Comparison of ENCODE assay signal across 10 mouse cellular contexts in genomic region chr15:77068439-77068861, GRCm38 (mm10). TPM values are rescaled to one million over a fixed set of nuclear protein-coding genes. Genes with fewer than 3 reads are reported as not detected.
A peak's percentile ranks its signal among the peaks of the same experiment; 100 is the strongest.
DNase-seq lines count a peak whose midpoint lies in the region; ATAC-seq and TF ChIP-seq lines count a peak whose summit lies in the region.
"Had no signal": no experiment of that assay in that cellular context is flagged by ENCODE, and none has a peak within 500 bp of the region (broad histone marks: within the 10 kb centered on the region; RNA-seq: fewer than 3 reads in every experiment).

No protein-coding gene starts in this region.

- DNase-seq in adrenal gland, adult 2 months = peak; percentile 48
- no peak for DNase-seq in adrenal gland, adult 8-10 months
- peak; percentile 39 to 55 for DNase-seq in kidney, postnatal 4 days
- no peak for DNase-seq in kidney, adult 11 months
- DNase-seq in embryo, embryonic 10.5 days (ENCODE audit: low spot score) = no peak

- peak; percentile 46 for TF ChIP-seq CTCF in ES-Bruce4 (IDR thresholded peaks at IDR 0.05; ENCODE audit: low read depth, low read length)

- no peak overlapping the region for H3K9ac ChIP-seq in ES-Bruce4 (ENCODE audit: low read depth, poor library complexity, severe bottlenecking)
- H3K9ac ChIP-seq in heart, embryonic 16.5 days (ENCODE audit: low read length) = 0 out of 2 replicates have a peak overlapping the region, but pooled peaks have one; percentile 1
- H3K9ac ChIP-seq: neural tube, embryonic 12.5 days had no signal

- H3K9me3 ChIP-seq in ES-Bruce4 (replicated peaks; ENCODE audit: control insufficient read depth, insufficient read depth, low read length, poor library complexity, severe bottlenecking) = no peaks in the 10 kb centered on the region
- H3K9me3 ChIP-seq in heart, embryonic 16.5 days (replicated peaks; ENCODE audit: control insufficient read depth, low read length) = no peaks in the 10 kb centered on the region
- H3K9me3 ChIP-seq: neural tube, embryonic 12.5 days had no signal

- no peak overlapping the region for H3K27ac ChIP-seq in ES-Bruce4 (ENCODE audit: insufficient read depth, low read length)
- H3K27ac ChIP-seq in heart, embryonic 16.5 days (ENCODE audit: low read length) = peak overlapping the region; percentile 77
- H3K27ac ChIP-seq: neural tube, embryonic 12.5 days had no signal

- H3K4me1 ChIP-seq in ES-Bruce4 (ENCODE audit: control insufficient read depth, insufficient read depth, low read length) = no peaks in the 10 kb centered on the region
- H3K4me1 ChIP-seq in heart, embryonic 16.5 days (ENCODE audit: control insufficient read depth, insufficient read depth, low read length) = peaks cover 17% of the 10 kb centered on the region
- H3K4me1 ChIP-seq: neural tube, embryonic 12.5 days had no signal

- no peak overlapping the region for H3K4me3 ChIP-seq in ES-Bruce4 (ENCODE audit: low read depth, low read length)
- H3K4me3 ChIP-seq in heart, embryonic 16.5 days (ENCODE audit: low read length) = no peak overlapping the region
- H3K4me3 ChIP-seq: neural tube, embryonic 12.5 days had no signal

- 33% methylated on average over 3 of the region's 3 CpGs for WGBS in heart, embryonic 16.5 days

- no peaks in the 10 kb centered on the region for H3K27me3 ChIP-seq in ES-Bruce4 (ENCODE audit: control insufficient read depth, insufficient read depth, low read length, poor library complexity, severe bottlenecking)
- H3K27me3 ChIP-seq in heart, embryonic 16.5 days (ENCODE audit: control insufficient read depth, insufficient read depth, low read length) = no peaks in the 10 kb centered on the region
- H3K27me3 ChIP-seq: neural tube, embryonic 12.5 days had no signal

- no peak for TF ChIP-seq EP300 in ES-Bruce4 (IDR thresholded peaks at IDR 0.05; ENCODE audit: insufficient read depth, low read depth, low read length)

- peak; percentile 71 for ATAC-seq in heart, embryonic 16.5 days (replicated peaks; ENCODE audit: extremely low read depth, insufficient read depth, low FRiP score)
- no peak for ATAC-seq in megakaryocyte-erythroid progenitor cell, adult 5-6 weeks (replicated peaks; ENCODE audit: low FRiP score, low TSS enrichment, poor library complexity, severe bottlenecking)

- TF ChIP-seq POLR2A in ES-Bruce4 (IDR thresholded peaks at IDR 0.05; ENCODE audit: insufficient read depth, low read length) = no peak

- no peaks in the 10 kb centered on the region for H3K36me3 ChIP-seq in ES-Bruce4 (ENCODE audit: control insufficient read depth, insufficient read depth, low read length, poor library complexity, severe bottlenecking)
- H3K36me3 ChIP-seq in heart, embryonic 16.5 days (ENCODE audit: control insufficient read depth, insufficient read depth) = no peaks in the 10 kb centered on the region
- H3K36me3 ChIP-seq: neural tube, embryonic 12.5 days had no signal

- H3K4me2 ChIP-seq in heart, embryonic 16.5 days (ENCODE audit: low read depth, low read length) = no peak overlapping the region
- H3K4me2 ChIP-seq: neural tube, embryonic 12.5 days had no signal

RNA-seq across cellular contexts. Expression of gene Mb, which starts 18.0 kb away (rescaled TPM):
- 1 to 10 TPM in 1 of 2 experiments, not detected in 1; 1.8 TPM for total RNA-seq in adrenal gland, adult 2 months (2021)
- polyA plus RNA-seq in adrenal gland, adult 2 months (2012; rRNA removed) = 0.46 TPM in 1 of 2 replicates, not detected in the other
- 1 to 10 TPM in 1 of 4 experiments, under 1 TPM in 1, not detected in 2; 0.96 to 4.0 TPM for total RNA-seq in adrenal gland, adult 8-10 months (2022)
- 1.9 and 2.1 TPM in 2 replicates for polyA plus RNA-seq in ES-Bruce4 (2011; ENCODE audit: insufficient read depth, insufficient read length, low read depth, missing spikeins)
- 977 and 1,096 TPM in 2 replicates for polyA plus RNA-seq in heart, embryonic 16.5 days (2015; fragmentation: Nextera tagmentation; extraction: Ambion mirVana)
- total RNA-seq in megakaryocyte-erythroid progenitor cell, adult 5-6 weeks (2014; fragmentation: Nextera tagmentation) = not detected in 2 replicates
- total RNA-seq in megakaryocyte-erythroid progenitor cell, adult 5-6 weeks (2017) = not detected in 2 replicates
- polyA plus RNA-seq: forebrain, embryonic 11.5 days had no signal

RNA-seq across cellular contexts. Expression of gene Apol6, which starts 23.9 kb away (rescaled TPM):
- 10 to 100 TPM; 11.8 to 28.0 TPM for total RNA-seq in adrenal gland, adult 2 months (2021)
- 17.5 and 21.1 TPM in 2 replicates for polyA plus RNA-seq in adrenal gland, adult 2 months (2012; rRNA removed)
- 10 to 100 TPM; 11.8 to 73.3 (median 21.2) TPM for total RNA-seq in adrenal gland, adult 8-10 months (2022)
- not detected in 2 replicates for polyA plus RNA-seq in ES-Bruce4 (2011; ENCODE audit: insufficient read depth, insufficient read length, low read depth, missing spikeins)
- 0.11 and 0.30 TPM in 2 replicates for polyA plus RNA-seq in heart, embryonic 16.5 days (2015; fragmentation: Nextera tagmentation; extraction: Ambion mirVana)
- total RNA-seq in megakaryocyte-erythroid progenitor cell, adult 5-6 weeks (2014; fragmentation: Nextera tagmentation) = not detected in 2 replicates
- not detected in 2 replicates for total RNA-seq in megakaryocyte-erythroid progenitor cell, adult 5-6 weeks (2017)
- polyA plus RNA-seq: forebrain, embryonic 11.5 days; neural tube, embryonic 12.5 days had no signal

Comparison
In these comparisons a context has a peak if more than half of its experiments do, and no peak if none do; other contexts are left out.
1. DNase-seq: peak in adrenal gland, adult 2 months (single experiment) and kidney, postnatal 4 days (2 of 2); none in adrenal gland, adult 8-10 months (single experiment), kidney, adult 11 months (single experiment) and embryo, embryonic 10.5 days (single experiment).
2. RNA of gene Apol6, which starts 23.9 kb away (total RNA-seq): 11.8 to 28.0 TPM in adrenal gland, adult 2 months and 11.8 to 73.3 TPM in adrenal gland, adult 8-10 months; not detected in megakaryocyte-erythroid progenitor cell, adult 5-6 weeks; every median in the first group is over 10 times any median in the second.